Mouse (Mus musculus) ES-E14 (cell line): ENCODE data around the gene Rpusd3. TPM values are rescaled to one million over a fixed set of nuclear protein-coding genes. Genes with fewer than 3 reads are reported as not detected.

Source experiments
- DNase-seq: peaks from one replicate; pipeline ENCODE4 v3.0.0-alpha.2; 2013; ENCODE audit warnings: low read depth, low spot score
- H3K27ac ChIP-seq: 2 replicates; pipeline ENCODE4 v1.5.1; 2012; ENCODE audit warnings: low read depth, mild to moderate bottlenecking, low read length, moderate library complexity, mixed read lengths; ENCODE audit not compliant: poor library complexity, insufficient read depth, severe bottlenecking
- H3K36me3 ChIP-seq: 2 replicates; pipeline ENCODE4 v1.6.1; 2012; ENCODE audit warnings: mild to moderate bottlenecking, low read length, moderate library complexity, mixed read lengths; ENCODE audit not compliant: control insufficient read depth, poor library complexity, insufficient read depth, severe bottlenecking
- H3K4me1 ChIP-seq, 2 experiments: fragments of 150-350 bp in 1 of 2; sonication (generic) in 1 of 2; 2 replicates each; pipeline ENCODE4 v1.6.1; 2012; ENCODE audit warnings: low read length in 2 of 2, mild to moderate bottlenecking in 1 of 2, mixed read lengths in 1 of 2; ENCODE audit not compliant: control insufficient read depth in 2 of 2, insufficient read depth in 2 of 2, poor library complexity in 1 of 2
- H3K4me3 ChIP-seq, 2 experiments: fragments of 150-350 bp in 1 of 2; sonication (generic) in 1 of 2; 2 replicates each; pipeline ENCODE4 v1.5.1; 2012; ENCODE audit warnings: low read length in 2 of 2, low read depth in 1 of 2, mild to moderate bottlenecking in 1 of 2, mixed read lengths in 1 of 2; ENCODE audit not compliant: insufficient read depth in 1 of 2, poor library complexity in 1 of 2, severe bottlenecking in 1 of 2
- H3K9ac ChIP-seq: 2 replicates; pipeline ENCODE4 v1.6.1; 2012; ENCODE audit warnings: low read depth, mild to moderate bottlenecking, low read length, mixed read lengths; ENCODE audit not compliant: poor library complexity, insufficient read depth, severe bottlenecking
- H3K9me3 ChIP-seq: fragments of 150-350 bp; sonication (generic); 2 replicates; pipeline ENCODE4 v1.6.1; 2012; ENCODE audit warnings: low read depth, mild to moderate bottlenecking, low read length; ENCODE audit not compliant: control insufficient read depth, insufficient read depth
- CHD2 ChIP-seq: IDR thresholded peaks from 2 replicates; pipeline ENCODE4 v1.6.1; 2014; ENCODE audit warnings: mild to moderate bottlenecking, low read depth, low read length, inconsistent platforms
- HCFC1 ChIP-seq: IDR thresholded peaks from 2 replicates; pipeline ENCODE4 v1.6.1; 2012; ENCODE audit warnings: low read length, inconsistent platforms, borderline replicate concordance; ENCODE audit not compliant: insufficient read depth
- MAFK ChIP-seq: IDR thresholded peaks from 2 replicates; pipeline ENCODE4 v1.6.1; 2014; ENCODE audit warnings: mild to moderate bottlenecking, low read depth, low read length, inconsistent platforms; ENCODE audit not compliant: insufficient read depth
- ZC3H11A ChIP-seq: IDR thresholded peaks from 2 replicates; pipeline ENCODE4 v1.6.1; 2012; ENCODE audit warnings: low read depth, mild to moderate bottlenecking, inconsistent platforms, low read length, borderline replicate concordance
- ZNF384 ChIP-seq: IDR thresholded peaks from 2 replicates; pipeline ENCODE4 v1.6.1; 2012; ENCODE audit warnings: low read depth, low read length, inconsistent platforms
- in situ Hi-C, 2 experiments: fragments of 600-800 bp; cut with MboI; formaldehyde crosslinking; loops; one replicate each; pipeline ENCODE4 v1.15.1; 2025; ENCODE audit warnings: low sequenced_read_pairs in 2 of 2, inconsistent platforms in 1 of 2; ENCODE audit not compliant: unreplicated experiment in 2 of 2
- total RNA-seq: library from RNA; depleted of rRNA; stranded (reverse); fragments of 300-350 nt; gene quantifications from 2 replicates; pipeline ENCODE4 v1.2.3, GENCODE M21; 2012

The Rpusd3 gene
- total RNA-seq, 1 experiment: 34.5 TPM

GRCm38 (mm10) chr6:113384351-113384927 lies 34.7 kb downstream of the Rpusd3 start:
- TF ChIP-seq MAFK (no peak), HCFC1 (no peak), CHD2 (no peak), ZNF384 (no peak), ZC3H11A (no peak)
- Histone ChIP-seq H3K9me3 (no peaks in the 10 kb centered on the region), H3K9ac (no peak overlapping the region), H3K4me1 (peaks cover 4 to 5% of the 10 kb centered on the region in 2 experiments; a peak in 3 of 4 replicates), H3K4me3 (no peak overlapping the region), H3K27ac (no peak overlapping the region), H3K36me3 (peaks cover 66% of the 10 kb centered on the region)
- in situ Hi-C loops: no loop called here
- DNase-seq: no peak

DNA sequence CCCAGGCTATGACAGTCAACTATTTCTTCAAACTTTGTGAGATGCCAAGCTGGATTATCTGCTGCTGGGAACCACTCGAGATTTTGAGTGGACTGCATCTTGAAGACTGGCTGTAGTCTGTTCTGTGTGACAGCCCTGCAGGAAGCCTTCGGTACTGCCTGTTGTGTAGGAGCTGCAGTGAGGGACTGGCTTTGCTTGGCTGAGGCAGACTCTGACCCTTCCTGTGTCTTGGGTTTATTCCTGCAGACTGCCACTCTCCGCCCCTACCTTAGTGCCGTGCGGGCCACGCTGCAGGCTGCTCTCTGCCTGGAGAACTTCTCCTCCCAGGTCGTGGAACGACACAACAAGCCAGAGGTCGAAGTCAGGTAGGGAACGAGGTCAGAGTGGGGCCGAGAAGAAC lies 38.7 kb downstream of the Rpusd3 start:
- Histone ChIP-seq H3K27ac (no peak overlapping the region), H3K4me3 (no peak overlapping the region), H3K4me1 (peaks cover 3 to 4% of the 10 kb centered on the region in 2 experiments; a peak in 2 of 4 replicates), H3K9me3 (no peaks in the 10 kb centered on the region), H3K36me3 (peaks cover 46% of the 10 kb centered on the region), H3K9ac (no peak overlapping the region)
- in situ Hi-C loops: no loop called here
- TF ChIP-seq HCFC1 (no peak), ZC3H11A (no peak), CHD2 (no peak), MAFK (no peak), ZNF384 (no peak)
- no peak for DNase-seq

DNA sequence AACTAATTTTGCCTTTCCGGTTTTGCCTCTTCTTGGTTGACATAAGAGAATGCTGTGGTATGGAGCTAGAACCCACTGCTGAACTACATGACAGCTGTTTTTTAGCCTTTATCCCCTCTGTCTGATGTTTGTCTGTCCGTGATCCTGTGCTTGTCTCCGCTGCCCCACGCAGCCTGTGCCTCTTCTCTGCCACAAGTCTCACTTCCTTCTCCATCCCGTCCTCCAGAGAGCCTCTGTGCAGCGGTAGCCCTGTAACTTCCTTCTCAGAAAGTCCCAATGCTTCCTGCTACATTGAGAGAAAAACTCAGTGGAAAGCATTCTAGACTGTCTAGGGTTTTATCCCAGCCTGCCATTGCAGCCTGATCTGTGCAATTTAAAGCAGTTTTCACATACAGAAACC lies 39.9 kb downstream of the Rpusd3 start:
- H3K4me3 ChIP-seq: peak overlapping the region; percentile 87 to 90
- no peak for DNase-seq
- no peak overlapping the region for H3K27ac ChIP-seq
- peaks cover 3 to 4% of the 10 kb centered on the region in 2 experiments; a peak in 2 of 4 replicates for H3K4me1 ChIP-seq
- no peaks in the 10 kb centered on the region for H3K9me3 ChIP-seq
- peaks cover 41% of the 10 kb centered on the region for H3K36me3 ChIP-seq
- TF ChIP-seq CHD2 (no peak), ZNF384 (no peak), HCFC1 (no peak), MAFK (no peak), ZC3H11A (no peak)
- 0 out of 2 replicates have a peak overlapping the region, but pooled peaks have one; percentile 2 for H3K9ac ChIP-seq
- in situ Hi-C loops: no loop called here

- peak within 1 kb of the TSS; percentile 87 to 90 for H3K4me3 ChIP-seq
- H3K9ac ChIP-seq: peak within 1 kb of the TSS; percentile 98
- in situ Hi-C loops: no loop called here
- peak within 1 kb of the TSS; percentile 98 for H3K27ac ChIP-seq
- H3K9me3 ChIP-seq: no peaks in the 10 kb centered on the region
- peaks cover 35% of the 10 kb centered on the region for H3K36me3 ChIP-seq
- no peak for TF ChIP-seq ZNF384
- TF ChIP-seq CHD2: no peak
- TF ChIP-seq HCFC1: peak; percentile 69
- no peak for TF ChIP-seq MAFK
- H3K4me1 ChIP-seq: peaks cover 3 to 4% of the 10 kb centered on the region in 2 experiments; a peak in 2 of 4 replicates
- peak; percentile 94 for DNase-seq
Measured at GRCm38 (mm10) chr6:113377496-113378385, 41.4 kb downstream of the Rpusd3 start, which contains the start of the genes Tada3 and Arpc4. Tada3 (minus strand) TSS chr6:113377883. Arpc4 (plus strand) TSS chr6:113378115.
